Mouse (Mus musculus) myocyte (in vitro differentiated cells): ENCODE measurements around the gene Cyp1b1.

Source experiments
- CEBPB ChIP-seq: IDR thresholded peaks from 2 replicates; pipeline ENCODE4 v1.6.1; 2011; ENCODE audit warnings: mild to moderate bottlenecking, moderate library complexity; ENCODE audit not compliant: poor library complexity, insufficient read depth, severe bottlenecking
- E2F4 ChIP-seq: IDR thresholded peaks from one replicate; pipeline ENCODE4 v1.6.1; 2011; ENCODE audit warnings: mild to moderate bottlenecking, control low read depth, moderate library complexity; ENCODE audit not compliant: insufficient read depth
- MAX ChIP-seq: IDR thresholded peaks from one replicate; pipeline ENCODE4 v1.6.1; 2011; ENCODE audit warnings: low read depth, mild to moderate bottlenecking, control low read depth
- MYOD1 ChIP-seq, 3 experiments: IDR thresholded peaks; one replicate each; pipeline ENCODE4 v1.6.1; 2011; ENCODE audit warnings: control low read depth in 2 of 3, low read depth in 2 of 3, mild to moderate bottlenecking in 2 of 3, moderate library complexity in 1 of 3; ENCODE audit not compliant: insufficient read length in 2 of 3, control insufficient read depth in 1 of 3
- MYOG ChIP-seq, 3 experiments: IDR thresholded peaks; one replicate each; pipeline ENCODE4 v1.6.1; 2011; ENCODE audit warnings: control low read depth in 2 of 3, low read depth in 2 of 3, mild to moderate bottlenecking in 2 of 3; ENCODE audit not compliant: insufficient read length in 2 of 3, control insufficient read depth in 1 of 3, insufficient read depth in 1 of 3
- POLR2A ChIP-seq: IDR thresholded peaks from one replicate; pipeline ENCODE4 v1.6.1; 2011; ENCODE audit warnings: low read depth, mild to moderate bottlenecking, control low read depth, moderate library complexity; ENCODE audit not compliant: insufficient read length
- POLR2AphosphoS2 ChIP-seq: IDR thresholded peaks from one replicate; pipeline ENCODE4 v1.6.1; 2011; ENCODE audit warnings: low read depth, control low read depth; ENCODE audit not compliant: insufficient read length
- REST ChIP-seq: IDR thresholded peaks from one replicate; pipeline ENCODE4 v1.6.1; 2011; ENCODE audit warnings: mild to moderate bottlenecking, control low read depth, moderate library complexity; ENCODE audit not compliant: insufficient read depth, insufficient read length
- SRF ChIP-seq: IDR thresholded peaks from one replicate; pipeline ENCODE4 v1.6.1; 2011; ENCODE audit warnings: low read depth; ENCODE audit not compliant: control insufficient read depth, insufficient read length
- TCF12 ChIP-seq: IDR thresholded peaks from one replicate; pipeline ENCODE4 v1.6.1; 2011; ENCODE audit warnings: mild to moderate bottlenecking, control low read depth; ENCODE audit not compliant: poor library complexity, insufficient read depth, severe bottlenecking
- TCF3 ChIP-seq: IDR thresholded peaks from one replicate; pipeline ENCODE4 v1.6.1; 2011; ENCODE audit warnings: low read depth, control low read depth; ENCODE audit not compliant: insufficient read length
- USF1 ChIP-seq: IDR thresholded peaks from one replicate; pipeline ENCODE4 v1.6.1; 2011; ENCODE audit warnings: low read depth, mild to moderate bottlenecking, control low read depth, moderate library complexity

GRCm38 (mm10) chr17:79742635-79743034, 27.8 kb upstream of the Cyp1b1 start:
- no peak for TF ChIP-seq POLR2A
- no peak for TF ChIP-seq POLR2AphosphoS2
- peak; percentile 42 for TF ChIP-seq USF1
- TF ChIP-seq MYOG (IDR thresholded peaks at IDR 0.05; ENCODE audit: control insufficient read depth in 1 of 3, insufficient read depth in 1 of 3, insufficient read length in 2 of 3, low read depth in 2 of 3) = no peak
- TF ChIP-seq MYOD1 (IDR thresholded peaks at IDR 0.05; ENCODE audit: control insufficient read depth in 1 of 3, insufficient read length in 2 of 3, low read depth in 2 of 3) = no peak
- no peak for TF ChIP-seq MAX
- TF ChIP-seq E2F4 = no peak
- no peak for TF ChIP-seq CEBPB
- TF ChIP-seq TCF3 = no peak
- TF ChIP-seq TCF12 = no peak
- no peak for TF ChIP-seq REST
- no peak for TF ChIP-seq SRF
